Mouse (Mus musculus) hindbrain, embryonic 14.5 days (tissue): ENCODE data around the gene Hyal2. TPM values are rescaled to one million over a fixed set of nuclear protein-coding genes. Genes with fewer than 3 reads are reported as not detected.

Experiments used
- ATAC-seq: fragments of 200-750 bp; cut with Nextera tagmentation; 2 replicates; pipeline ENCODE4 v1.8.0; 2017; ENCODE audit warnings: moderate number of reproducible peaks, mild to moderate bottlenecking, moderate TSS enrichment, moderate library complexity; ENCODE audit not compliant: low FRiP score
- DNase-seq: peaks from one replicate; pipeline ENCODE4 v3.0.0-alpha.2; 2015; ENCODE audit warnings: low spot score
- H3K27ac ChIP-seq: fragments of 300-500 bp; sonication (generic); 2 replicates; pipeline ENCODE4 v1.5.1; 2014; ENCODE audit warnings: mild to moderate bottlenecking, moderate library complexity
- H3K27me3 ChIP-seq: fragments of 300-500 bp; sonication (generic); 2 replicates; pipeline ENCODE4 v1.6.1; 2014; ENCODE audit warnings: mild to moderate bottlenecking, low read length, mixed read lengths; ENCODE audit not compliant: control insufficient read depth, insufficient read depth
- H3K36me3 ChIP-seq: fragments of 300-500 bp; sonication (generic); replicated peaks from 2 replicates; pipeline ENCODE4 v1.6.1; 2014; ENCODE audit not compliant: control insufficient read depth, insufficient read depth
- H3K4me1 ChIP-seq: fragments of 300-500 bp; sonication (generic); replicated peaks from 2 replicates; pipeline ENCODE4 v1.6.1; 2014; ENCODE audit warnings: antibody characterized with exemption, low read length, mixed read lengths; ENCODE audit not compliant: control insufficient read depth, insufficient read depth
- H3K4me2 ChIP-seq: fragments of 300-500 bp; sonication (generic); replicated peaks from 2 replicates; pipeline ENCODE4 v1.6.1; 2014; ENCODE audit warnings: mild to moderate bottlenecking, moderate library complexity
- H3K4me3 ChIP-seq: fragments of 300-500 bp; sonication (generic); replicated peaks from 2 replicates; pipeline ENCODE4 v1.5.1; 2014; ENCODE audit warnings: mild to moderate bottlenecking, low read length
- H3K9ac ChIP-seq: fragments of 300-500 bp; sonication (generic); 2 replicates; pipeline ENCODE4 v1.6.1; 2014
- H3K9me3 ChIP-seq: fragments of 300-500 bp; sonication (generic); 2 replicates; pipeline ENCODE4 v1.6.1; 2016; ENCODE audit warnings: low read length; ENCODE audit not compliant: control insufficient read depth
- WGBS: fragments of 180-500 bp; shearing (Covaris S2); extraction: QIAGEN DNeasy Blood & Tissue Kit; methylation state at CpG from one replicate; pipeline ENCODE4 v1.1.7; 2014; 5-methylcytosine and 5-hydroxymethylcytosine counted together
- polyA plus RNA-seq: library from polyadenylated mRNA; unstranded; fragments of >200 nt; fragmentation: Nextera tagmentation; extraction: Ambion mirVana; gene quantifications from 2 replicates; pipeline ENCODE4 v1.2.1, GENCODE M21; 2014

Gene Hyal2
- polyA plus RNA-seq, 1 experiment from 2014 or later, result 71.7 TPM

- ATAC-seq (no peak), DNase-seq (no peak)
- H3K36me3 ChIP-seq, result no peaks in the 10 kb centered on the region
- H3K27ac ChIP-seq, result no peak overlapping the region
- no peak overlapping the region for H3K4me3 ChIP-seq
- H3K9me3 ChIP-seq, result no peaks in the 10 kb centered on the region
- no peaks in the 10 kb centered on the region for H3K27me3 ChIP-seq
- H3K9ac ChIP-seq, result no peak overlapping the region
- H3K4me1 ChIP-seq, result peaks cover 12% of the 10 kb centered on the region
- WGBS, result 87% methylated on average over 11 of the region's 11 CpGs
- H3K4me2 ChIP-seq, result no peak overlapping the region
Observed at GRCm38 (mm10) chr9:107601275-107601674, 33.5 kb downstream of the Hyal2 start.

DNA sequence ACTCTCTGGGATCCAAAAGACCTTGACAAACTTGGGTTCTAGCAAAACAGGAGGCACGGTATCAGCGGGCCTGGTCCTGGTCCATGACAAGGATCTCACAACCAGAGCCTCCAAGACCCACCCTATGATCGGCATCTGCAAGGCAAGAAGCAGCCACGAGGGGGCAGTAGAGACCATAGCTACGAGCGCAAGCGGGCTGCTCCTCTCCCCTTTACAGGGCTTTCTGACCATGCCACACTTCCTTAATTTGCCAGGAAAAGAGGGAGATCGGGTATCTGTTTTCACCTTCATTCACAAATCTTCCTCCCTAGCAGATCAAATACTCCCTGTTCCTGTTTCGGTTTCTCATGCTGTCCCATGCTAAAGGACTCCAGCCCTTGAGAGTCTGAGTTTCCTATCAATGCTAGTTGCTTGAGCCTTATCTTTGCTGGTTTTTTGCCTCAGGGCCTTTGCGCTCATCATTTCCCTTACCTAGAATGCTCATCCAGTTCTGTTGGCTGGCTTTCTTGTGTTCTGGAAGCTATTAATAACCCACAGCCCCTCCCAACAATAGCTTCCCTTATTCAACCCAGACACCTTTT, 34.4 kb downstream of the Hyal2 start:
- no peaks in the 10 kb centered on the region for H3K27me3 ChIP-seq
- no peak overlapping the region for H3K4me2 ChIP-seq
- DNase-seq, result peak; percentile 98
- 0 out of 2 replicates have a peak overlapping the region, but pooled peaks have one; percentile 33 for H3K9ac ChIP-seq
- H3K9me3 ChIP-seq, result no peaks in the 10 kb centered on the region
- H3K27ac ChIP-seq, result no peak overlapping the region
- WGBS, result 16% methylated on average over 10 of the region's 10 CpGs
- H3K36me3 ChIP-seq, result no peaks in the 10 kb centered on the region
- H3K4me1 ChIP-seq, result peaks cover 20% of the 10 kb centered on the region
- no peak overlapping the region for H3K4me3 ChIP-seq
- ATAC-seq, result peak; percentile 58; the same call in 1 of the 2 replicates

DNA sequence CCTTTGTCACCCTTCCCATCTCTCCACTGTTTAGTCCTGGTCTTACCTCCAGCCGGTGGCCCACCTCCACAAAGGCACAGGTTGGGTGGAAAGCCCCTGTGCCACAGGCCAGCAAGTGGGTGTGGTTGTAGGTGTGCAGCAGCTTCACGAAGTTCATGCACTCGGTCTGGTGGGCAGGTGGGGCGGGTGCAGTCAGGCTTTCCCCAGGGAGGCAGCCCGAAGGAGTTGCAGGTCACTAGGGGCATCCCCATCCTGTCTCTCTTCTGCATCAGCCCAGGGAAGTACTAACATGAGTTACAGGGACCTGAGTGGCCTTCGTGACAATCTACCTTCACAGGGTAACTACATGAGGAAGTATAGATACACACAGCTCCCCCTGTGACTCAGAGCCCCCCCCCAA, 35.5 kb downstream of the Hyal2 start:
- no peak overlapping the region for H3K4me3 ChIP-seq
- H3K9ac ChIP-seq, result no peak overlapping the region
- no peaks in the 10 kb centered on the region for H3K36me3 ChIP-seq
- H3K27ac ChIP-seq, result no peak overlapping the region
- no peak for ATAC-seq
- H3K9me3 ChIP-seq, result no peaks in the 10 kb centered on the region
- no peak overlapping the region for H3K4me2 ChIP-seq
- no peaks in the 10 kb centered on the region for H3K27me3 ChIP-seq
- 87% methylated on average over 6 of the region's 6 CpGs for WGBS
- peaks cover 22% of the 10 kb centered on the region for H3K4me1 ChIP-seq
- DNase-seq, result no peak

DNA sequence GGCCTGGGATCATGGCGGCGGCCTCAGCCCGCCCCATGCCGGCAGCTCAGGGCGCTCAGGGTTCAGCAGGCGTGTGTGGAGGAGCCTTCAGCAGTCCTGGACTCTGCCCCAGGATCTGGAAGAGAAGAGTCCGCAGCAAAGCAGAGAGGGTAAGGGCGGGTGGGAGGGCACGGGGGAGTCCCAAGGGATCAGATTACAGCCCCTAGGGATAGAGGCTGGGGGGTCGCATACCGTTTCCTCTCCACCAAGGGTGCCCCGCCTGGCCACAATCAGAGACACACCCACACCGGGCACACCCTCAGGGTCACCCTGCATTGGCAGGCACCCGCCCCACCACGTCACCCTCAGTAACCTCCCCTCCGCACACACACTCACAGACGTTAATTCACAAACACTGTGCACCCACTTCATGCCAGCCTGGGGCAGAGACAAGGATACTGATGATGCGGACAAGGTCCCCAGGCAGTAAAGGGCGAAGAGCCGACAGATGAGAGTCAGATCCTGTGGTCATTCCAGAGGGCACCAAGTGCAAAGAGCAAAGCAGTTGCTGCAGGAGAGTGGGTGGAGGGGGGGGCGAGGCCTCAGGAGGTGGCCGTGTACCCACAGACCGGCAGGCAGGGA, 37.4 kb downstream of the Hyal2 start:
- H3K4me3 ChIP-seq, result no peak overlapping the region
- no peaks in the 10 kb centered on the region for H3K9me3 ChIP-seq
- H3K4me2 ChIP-seq, result peak overlapping the region; percentile 25; the same call in 1 of the 2 replicates
- H3K27me3 ChIP-seq, result no peaks in the 10 kb centered on the region
- no peak overlapping the region for H3K27ac ChIP-seq
- no peak for DNase-seq
- no peaks in the 10 kb centered on the region for H3K36me3 ChIP-seq
- peaks cover 22% of the 10 kb centered on the region for H3K4me1 ChIP-seq
- no peak for ATAC-seq
- WGBS, result 36% methylated on average over 23 of the region's 23 CpGs
- no peak overlapping the region for H3K9ac ChIP-seq

- Histone ChIP-seq H3K36me3 (no peaks in the 10 kb centered on the region), H3K4me1 (peaks cover 25% of the 10 kb centered on the region), H3K27ac (no peak overlapping the region), H3K4me2 (no peak overlapping the region; the same call in 1 of the 2 replicates), H3K4me3 (no peak overlapping the region), H3K9ac (0 out of 2 replicates have a peak overlapping the region, but pooled peaks have one; percentile 20), H3K9me3 (no peaks in the 10 kb centered on the region), H3K27me3 (no peaks in the 10 kb centered on the region)
- WGBS, result 26% methylated on average over 9 of the region's 9 CpGs
- ATAC-seq (no peak), DNase-seq (no peak)
Observed at GRCm38 (mm10) chr9:107606591-107606990, 38.8 kb downstream of the Hyal2 start.

- WGBS, result 56% methylated on average over 2 of the region's 2 CpGs
- Histone ChIP-seq H3K27ac (no peak overlapping the region), H3K4me3 (no peak overlapping the region), H3K4me1 (peaks cover 29% of the 10 kb centered on the region), H3K9me3 (no peaks in the 10 kb centered on the region), H3K27me3 (no peaks in the 10 kb centered on the region), H3K9ac (0 out of 2 replicates have a peak overlapping the region, but pooled peaks have one; percentile 20), H3K4me2 (no peak overlapping the region; the same call in 1 of the 2 replicates), H3K36me3 (no peaks in the 10 kb centered on the region)
- ATAC-seq (no peak), DNase-seq (no peak)
Observed at GRCm38 (mm10) chr9:107607036-107607435, 39.3 kb downstream of the Hyal2 start.

GRCm38 (mm10) chr9:107607653-107608245, 40.0 kb downstream of the Hyal2 start:
- H3K4me3 ChIP-seq, result no peak overlapping the region
- no peaks in the 10 kb centered on the region for H3K9me3 ChIP-seq
- H3K4me2 ChIP-seq, result no peak overlapping the region
- ATAC-seq (no peak), DNase-seq (no peak)
- H3K4me1 ChIP-seq, result peaks cover 29% of the 10 kb centered on the region
- no peaks in the 10 kb centered on the region for H3K36me3 ChIP-seq
- no peaks in the 10 kb centered on the region for H3K27me3 ChIP-seq
- WGBS, result 56% methylated on average over 9 of the region's 9 CpGs
- H3K9ac ChIP-seq, result no peak overlapping the region
- no peak overlapping the region for H3K27ac ChIP-seq

GRCm38 (mm10) chr9:107608741-107609432, 41.1 kb downstream of the Hyal2 start, which contains the start of gene Sema3b:
Gene Sema3b (minus strand): TSS chr9:107609229.
- Histone ChIP-seq H3K4me3 (no peak within 1 kb of the TSS), H3K27me3 (no peaks in the 10 kb centered on the region), H3K9me3 (no peaks in the 10 kb centered on the region), H3K4me2 (no peak within 1 kb of the TSS), H3K9ac (no peak within 1 kb of the TSS), H3K27ac (no peak within 1 kb of the TSS), H3K4me1 (peaks cover 29% of the 10 kb centered on the region), H3K36me3 (peaks cover 4% of the 10 kb centered on the region; the same call in 1 of the 2 replicates)
- ATAC-seq (no peak), DNase-seq (no peak)
- WGBS, result 48% methylated on average over 12 of the region's 12 CpGs

DNA sequence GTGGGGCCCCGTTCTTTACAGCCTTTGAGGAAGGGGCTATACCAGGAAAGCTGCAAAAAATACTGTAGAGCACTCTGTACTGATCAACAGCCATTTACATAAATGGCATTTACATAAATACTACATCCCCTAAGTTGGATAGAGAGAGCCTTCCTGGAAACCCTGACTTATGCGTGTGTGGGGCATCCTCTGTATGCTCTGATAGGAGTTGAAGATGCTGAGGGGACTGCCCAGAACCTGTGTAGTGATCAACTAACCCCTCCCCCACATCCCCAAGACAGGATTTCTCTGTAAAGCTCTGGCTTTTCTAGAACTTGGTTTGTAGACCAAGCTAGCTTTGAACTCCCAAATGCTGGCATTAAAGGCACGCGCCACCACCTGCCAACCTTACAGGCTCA, 41.7 kb downstream of the Hyal2 start:
- ATAC-seq (no peak), DNase-seq (no peak)
- Histone ChIP-seq H3K27ac (no peak overlapping the region), H3K9ac (no peak overlapping the region), H3K27me3 (no peaks in the 10 kb centered on the region), H3K9me3 (no peaks in the 10 kb centered on the region), H3K4me2 (no peak overlapping the region), H3K4me3 (no peak overlapping the region), H3K36me3 (peaks cover 9% of the 10 kb centered on the region), H3K4me1 (peaks cover 28% of the 10 kb centered on the region)
- 77% methylated on average over 4 of the region's 4 CpGs for WGBS
